Mouse (Mus musculus) adrenal gland, postnatal 4 days (tissue): ENCODE results near the gene Cort. TPM values are rescaled to one million over a fixed set of nuclear protein-coding genes. Genes with fewer than 3 reads are reported as not detected.
A peak's percentile ranks its signal among the peaks of the same experiment; 100 is the strongest.
"Not testable (repeated sequence)": the region's sequence is repeated elsewhere in the genome, so short reads cannot be mapped to it uniquely, and the experiment has no call there.

Experiments used
- DNase-seq, 2 experiments: peaks; one replicate each; pipeline ENCODE4 v3.0.0; 2021 to 2022; ENCODE audit warnings: low spot score in 2 of 2, mixed read lengths in 2 of 2
- long read RNA-seq, 2 experiments: library from polyadenylated mRNA; stranded (forward); transcript quantifications; one replicate each; pipeline ENCODE4 v2.0.0; 2021
- total RNA-seq, 2 experiments: library from RNA; stranded (reverse); gene quantifications; 2 replicates each; pipeline ENCODE4 v1.2.3; 2021

The Cort gene
- 1 to 10 TPM; 2.4 to 3.1 TPM for total RNA-seq
- long read RNA-seq, experiment 1 = 0 reads
- long read RNA-seq, experiment 2 = 0 reads

DNA sequence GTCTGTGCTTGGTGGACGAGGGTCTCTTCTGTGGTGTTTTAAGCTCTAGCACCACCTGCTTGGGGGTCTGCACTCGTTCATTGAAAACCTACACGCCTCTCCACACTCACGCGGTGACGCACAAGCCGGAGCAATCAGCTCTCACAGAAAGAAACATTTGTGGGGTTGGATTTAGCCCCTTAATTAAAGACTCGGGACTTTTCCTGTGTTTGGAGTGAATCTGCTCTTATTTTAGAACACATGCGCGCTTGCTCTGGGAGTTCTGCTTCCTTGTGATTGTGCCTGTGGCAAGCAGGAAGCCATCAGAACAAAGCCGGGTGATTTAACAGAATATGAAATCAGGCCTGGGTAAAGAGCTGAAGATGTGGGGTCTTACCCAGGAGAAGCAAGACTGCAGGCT, at the start of gene Cort:
Cort (minus strand) TSS at position 101 of the 400 bp plus-strand sequence.
- no peak for DNase-seq

DNA sequence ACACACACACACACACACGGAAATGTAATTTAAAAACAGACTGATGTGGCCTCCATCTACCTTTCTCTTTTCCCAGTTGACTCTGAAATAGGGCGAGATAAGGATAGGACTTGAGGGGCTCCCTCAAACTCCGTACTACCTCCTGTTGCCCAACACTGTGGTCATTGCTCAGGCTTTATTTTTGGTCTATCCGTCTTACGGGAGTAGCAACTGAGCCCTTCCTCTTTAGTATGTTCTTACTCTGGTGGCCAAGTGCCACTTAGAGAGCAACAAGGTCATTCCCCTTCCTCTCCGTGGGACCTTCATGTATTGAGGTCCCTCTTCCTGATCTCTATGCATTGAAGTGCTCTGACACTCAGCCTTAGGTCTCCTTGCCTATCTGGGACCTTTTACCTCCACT, 47.1 kb upstream of the Cort start:
- DNase-seq = no peak

DNA sequence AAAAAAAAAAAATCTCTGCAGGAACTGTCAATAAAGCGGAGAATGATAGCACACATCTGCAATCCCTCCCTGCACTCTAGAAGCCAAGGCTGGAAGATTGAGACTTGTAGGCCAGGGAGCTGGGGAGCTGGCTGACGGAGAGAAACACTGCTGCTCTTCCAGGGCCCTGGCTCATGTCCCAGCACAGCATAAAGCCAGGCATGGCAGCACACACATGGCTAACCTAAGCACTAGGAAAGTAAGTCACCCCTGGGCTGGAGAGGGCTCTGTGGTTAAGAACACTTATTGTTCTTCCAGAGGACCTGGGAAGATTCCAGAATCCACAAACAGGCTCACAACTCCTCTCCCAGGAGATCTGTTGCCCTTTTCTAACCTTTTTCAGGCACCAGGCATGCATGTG, 46.1 kb upstream of the Cort start:
- DNase-seq = no peak

DNA sequence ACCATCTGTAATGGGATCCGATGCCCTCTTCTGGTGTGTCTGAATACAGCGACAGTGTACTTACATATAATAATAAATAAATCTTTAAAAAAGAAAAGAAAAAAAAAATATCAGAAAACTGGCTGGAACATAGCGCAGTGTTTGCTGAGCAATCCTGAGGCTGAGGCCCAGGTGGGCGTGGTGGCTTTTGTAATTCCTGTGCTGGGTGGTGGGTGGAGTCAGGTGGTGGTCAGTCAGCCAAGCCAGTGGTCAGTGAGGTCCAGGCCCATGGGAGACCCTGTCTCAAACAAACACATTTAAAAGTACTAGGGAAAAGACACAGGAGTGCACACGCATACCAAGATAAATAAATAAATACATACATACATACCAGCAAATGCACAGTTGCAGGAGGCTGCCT, 45.5 kb upstream of the Cort start:
- no peak for DNase-seq

DNA sequence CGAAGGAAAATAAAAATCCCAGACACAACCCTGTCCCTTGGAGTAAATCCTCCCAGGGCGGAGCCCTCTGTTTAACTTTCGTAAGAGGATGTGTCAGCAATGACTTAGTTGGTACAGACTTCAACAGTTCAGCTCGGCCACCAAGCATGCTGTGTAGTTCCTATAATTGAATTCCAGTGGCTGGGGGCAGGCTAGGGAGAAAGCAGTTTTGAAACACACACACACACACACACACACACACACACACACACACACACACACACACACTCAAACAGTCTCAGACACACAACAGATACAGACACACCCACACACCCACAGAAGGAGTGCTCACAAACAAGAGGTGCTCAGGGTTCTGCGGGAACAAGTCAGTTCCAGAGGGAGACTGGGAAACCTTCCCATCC, 45.0 kb upstream of the Cort start:
- no peak for DNase-seq

DNA sequence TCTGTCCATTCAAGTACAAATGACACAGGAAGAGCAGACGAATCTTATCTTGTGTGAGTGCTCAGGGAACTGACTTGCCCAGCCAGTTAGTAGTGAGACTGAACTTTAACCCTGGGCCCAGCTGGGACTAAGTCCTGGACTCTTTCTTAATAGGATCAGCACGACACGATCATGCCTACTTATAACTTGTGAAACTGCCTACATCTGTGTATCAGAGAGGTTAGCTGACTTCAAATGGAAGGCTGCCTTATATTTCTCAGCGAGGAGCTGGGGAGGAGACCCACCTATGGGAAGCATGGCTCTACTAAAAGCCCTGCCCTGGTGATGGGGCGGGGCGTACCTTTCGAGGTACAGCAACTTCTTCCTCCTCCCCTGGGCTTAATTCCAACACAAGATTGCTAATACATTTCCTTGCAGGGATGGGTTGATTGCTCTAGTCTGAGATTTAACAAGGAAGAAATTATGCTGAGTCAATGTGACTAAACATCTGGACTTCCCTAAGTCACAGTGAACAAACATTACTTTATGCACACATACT, 43.9 kb upstream of the Cort start:
- DNase-seq = no peak

DNA sequence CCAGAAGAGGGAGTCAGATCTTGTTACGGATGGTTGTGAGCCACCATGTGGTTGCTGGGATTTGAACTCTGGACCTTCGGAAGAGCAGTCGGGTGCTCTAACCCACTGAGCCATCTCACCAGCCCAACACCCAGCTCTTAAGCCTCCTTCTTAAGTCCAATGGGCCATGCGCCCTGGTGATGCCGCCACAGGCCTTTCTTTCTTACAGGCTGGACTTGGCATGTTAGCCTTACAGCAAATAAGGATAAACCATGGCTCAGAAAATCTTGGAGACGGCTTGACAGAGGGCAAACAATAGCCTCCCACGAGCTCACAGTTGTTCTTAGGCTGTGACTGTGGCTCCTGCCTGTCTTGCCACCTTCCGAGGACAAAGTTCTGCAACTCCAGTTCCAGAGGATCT, 43.4 kb upstream of the Cort start:
- not testable (repeated sequence) for DNase-seq

DNA sequence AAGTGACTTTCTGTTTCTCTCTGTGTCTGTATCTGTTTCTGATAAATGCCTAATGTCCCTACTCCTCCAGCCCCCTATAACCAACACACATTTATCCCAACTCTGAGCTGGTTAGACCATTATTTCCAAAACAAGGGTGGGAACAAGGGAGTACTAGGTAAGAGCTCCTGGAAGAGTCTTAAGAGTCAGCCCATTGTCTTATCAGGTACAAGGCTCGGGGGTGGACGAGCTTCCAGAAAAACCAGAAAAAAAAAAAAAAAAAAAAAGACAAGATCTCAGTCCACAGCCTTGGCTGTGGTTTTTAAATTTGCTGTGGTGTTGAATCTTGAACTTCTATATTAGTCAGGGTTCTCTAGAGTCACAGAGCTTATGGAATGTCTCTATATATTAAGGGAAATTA, 41.5 kb upstream of the Cort start:
- no peak for DNase-seq

DNA sequence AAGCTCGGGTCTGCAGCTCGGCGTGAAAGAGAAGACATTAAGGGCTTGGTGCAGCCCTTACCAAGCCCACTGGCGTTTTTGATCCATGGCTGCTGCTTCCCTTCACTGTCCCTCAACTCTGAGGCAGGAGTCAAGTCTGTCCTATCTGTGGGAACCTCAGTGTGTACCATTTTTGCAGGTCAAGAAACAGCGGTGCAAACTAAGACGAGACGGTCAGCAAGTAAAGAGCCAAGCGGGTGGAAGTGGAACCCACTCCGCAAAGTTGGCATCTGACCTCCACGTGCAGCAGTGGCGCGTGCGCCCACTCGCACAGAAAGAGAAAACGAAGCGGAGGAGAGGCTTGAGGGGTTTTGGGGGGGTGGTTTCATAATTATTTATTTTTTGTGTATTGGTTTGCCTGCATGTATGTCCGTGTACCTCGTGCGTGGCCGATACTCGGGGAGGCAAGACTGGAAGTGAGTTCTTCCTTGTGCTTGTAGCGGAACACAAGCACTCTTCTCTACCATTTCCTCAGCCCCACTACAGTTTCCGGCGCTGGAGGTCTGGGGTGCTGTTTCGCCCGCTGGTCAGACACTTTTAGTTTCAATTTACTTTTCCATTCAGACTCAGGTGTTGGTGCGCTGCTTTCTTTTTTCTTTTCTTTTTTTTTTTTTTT, 40.5 kb upstream of the Cort start:
- no peak for DNase-seq

DNA sequence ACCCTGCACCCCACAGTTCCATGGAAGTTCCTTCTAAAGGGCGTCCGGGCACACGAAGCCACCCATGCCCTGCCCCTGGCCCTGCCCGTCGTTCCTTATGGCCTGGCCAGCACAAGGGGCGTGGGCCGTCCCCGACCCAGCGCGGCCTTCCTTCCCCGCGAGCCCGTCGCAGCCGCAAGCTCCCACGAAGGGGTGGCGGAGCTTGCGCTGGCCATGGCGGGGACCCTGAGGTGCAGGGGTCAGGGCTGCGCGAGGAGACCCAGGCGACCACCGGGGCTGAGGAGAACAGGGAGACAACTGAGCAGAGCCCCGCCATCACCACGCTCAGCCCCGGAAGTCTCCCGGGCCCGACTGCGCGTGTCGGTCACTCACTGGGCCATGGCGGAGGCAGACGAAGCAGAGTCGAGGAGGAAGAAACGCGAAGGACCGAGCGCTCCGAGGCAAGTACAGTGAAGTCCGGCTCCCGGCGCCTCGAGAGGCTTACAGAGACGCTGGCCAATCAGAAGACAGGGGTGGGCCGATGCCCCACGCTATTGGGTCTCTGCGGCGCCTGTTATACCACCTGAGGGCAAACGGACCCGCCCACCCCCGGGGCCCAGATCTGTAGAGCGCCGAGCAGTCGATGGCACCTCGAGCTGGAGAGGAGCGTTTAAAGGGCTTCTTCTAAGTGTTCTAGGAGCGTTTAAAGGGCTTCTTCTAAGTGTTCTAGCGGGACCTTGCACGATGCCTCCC, 39.8 kb upstream of the Cort start, which contains the start of gene Pgd:
Pgd (minus strand) TSS at position 557 of the 732 bp plus-strand sequence.
- DNase-seq = peak; percentile 88 to 91

DNA sequence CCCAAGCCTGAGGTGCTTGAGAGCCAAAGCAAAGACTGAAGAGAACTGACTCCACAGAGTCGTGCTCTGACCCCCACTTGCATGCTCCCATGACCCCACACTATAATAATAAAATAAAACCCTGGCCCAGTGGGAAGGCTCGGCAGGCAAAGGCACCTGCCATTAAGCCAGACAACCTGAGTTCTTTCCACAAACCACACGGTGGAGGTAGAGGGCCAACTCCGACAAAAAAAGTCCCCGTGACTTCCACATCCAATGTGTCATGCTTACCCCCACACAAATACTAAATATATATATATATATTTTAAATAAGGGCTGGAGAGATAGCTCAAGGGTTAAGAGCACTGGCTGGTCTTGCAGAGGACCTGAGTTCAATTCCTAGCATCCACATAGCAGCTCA, 37.6 kb upstream of the Cort start:
- no peak for DNase-seq

DNA sequence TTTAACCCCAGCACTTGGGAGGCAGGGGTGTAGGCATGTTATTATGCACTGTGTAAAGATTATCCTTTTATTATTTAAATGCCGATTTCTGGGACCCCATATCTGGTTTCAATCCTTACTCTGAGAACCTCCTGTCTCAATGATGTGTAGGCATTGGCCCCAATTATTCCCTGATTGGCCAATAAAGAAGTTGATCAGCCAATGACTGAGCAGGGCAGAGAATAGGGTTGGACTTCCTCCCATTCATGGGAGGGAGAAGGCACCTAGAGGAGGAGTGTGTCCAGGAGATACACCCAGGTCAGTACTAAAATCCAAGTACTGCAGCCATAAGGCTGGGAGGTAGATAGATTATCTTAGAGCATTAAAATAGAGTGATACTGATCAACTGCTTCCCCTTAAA, 36.6 kb upstream of the Cort start:
- no peak for DNase-seq

DNA sequence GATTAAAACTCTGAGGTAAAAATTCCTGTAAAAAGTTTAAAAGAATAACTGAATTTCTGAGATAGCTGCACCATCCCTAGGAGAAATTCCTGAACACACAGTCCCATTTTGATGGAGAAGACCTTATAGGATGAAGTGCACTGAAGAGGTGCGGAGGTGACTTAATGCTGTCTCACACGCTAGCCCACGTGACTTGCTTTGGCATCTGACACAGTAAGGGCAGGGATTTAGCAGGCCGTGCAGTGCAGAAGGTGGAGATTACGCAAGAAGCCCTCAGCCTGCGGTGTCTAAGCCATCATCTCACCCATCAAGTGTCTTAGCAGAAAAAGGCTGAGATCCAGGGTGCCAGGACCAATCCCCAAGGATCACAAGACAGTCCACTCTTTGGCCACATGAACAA, 34.6 kb upstream of the Cort start:
- no peak for DNase-seq

DNA sequence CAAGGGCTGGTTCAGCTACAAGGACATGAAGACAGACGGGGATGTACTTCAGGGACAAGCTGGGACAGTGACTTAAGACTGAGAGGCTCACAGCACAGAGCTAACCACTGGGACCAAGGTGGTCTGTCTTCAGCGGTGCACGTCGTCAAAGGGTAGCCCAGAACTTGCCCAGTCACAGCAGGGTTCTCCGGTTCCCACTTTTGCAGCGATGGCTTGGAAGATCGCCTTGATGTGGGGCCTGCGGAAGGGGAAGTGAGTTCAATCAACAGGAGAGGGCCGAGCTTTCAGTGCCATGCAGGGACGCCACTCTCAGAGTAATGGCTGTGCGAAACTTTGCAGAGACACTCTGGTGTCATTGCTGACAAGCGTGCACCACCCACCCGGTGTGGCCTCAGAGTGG, 33.3 kb upstream of the Cort start:
- DNase-seq = no peak

DNA sequence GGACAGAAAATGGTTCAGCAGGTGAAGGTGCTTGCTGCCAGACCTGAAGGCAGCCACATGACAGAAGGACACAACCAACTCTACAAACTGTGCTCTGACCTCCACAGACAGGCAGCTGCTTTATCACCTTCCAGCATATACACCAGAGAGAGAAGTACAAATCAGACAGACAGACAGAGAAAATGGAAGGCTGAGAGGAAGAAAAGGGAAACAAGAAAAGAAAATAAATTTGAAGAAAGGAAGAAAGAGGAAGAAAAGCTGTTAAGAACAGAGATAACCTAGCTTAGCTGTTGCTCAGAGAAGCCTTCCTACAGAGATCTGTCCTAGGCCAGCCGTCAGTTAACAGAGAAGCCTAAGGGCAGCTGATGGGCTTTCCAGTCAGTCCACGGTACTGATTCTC, 32.6 kb upstream of the Cort start:
- DNase-seq = no peak

DNA sequence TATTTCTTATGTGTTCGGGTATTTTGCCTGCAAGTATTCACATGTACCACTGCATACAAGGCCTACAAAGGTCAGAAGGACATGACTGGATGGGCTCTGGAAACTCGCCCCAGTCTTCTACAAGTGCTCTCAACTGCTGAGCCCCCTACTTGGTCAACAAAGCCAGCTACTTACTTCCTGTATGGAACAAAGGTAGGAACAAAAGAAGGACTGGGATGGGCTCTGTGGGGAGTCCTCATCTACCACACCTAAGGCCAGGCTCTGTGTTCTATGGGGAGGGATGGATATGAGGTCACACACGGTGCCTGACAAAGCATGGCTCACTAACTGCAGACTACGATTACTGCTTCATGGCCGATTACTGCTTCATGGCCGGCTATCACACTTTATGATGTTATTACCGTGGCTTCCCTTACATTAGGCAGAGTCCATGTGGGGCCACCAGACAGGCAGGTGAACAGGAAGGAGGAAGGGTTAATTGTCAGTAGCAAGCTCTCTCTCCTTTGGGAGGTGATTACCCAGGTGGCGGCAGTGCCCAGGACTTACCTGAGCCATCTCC, 30.9 kb upstream of the Cort start:
- no peak for DNase-seq

DNA sequence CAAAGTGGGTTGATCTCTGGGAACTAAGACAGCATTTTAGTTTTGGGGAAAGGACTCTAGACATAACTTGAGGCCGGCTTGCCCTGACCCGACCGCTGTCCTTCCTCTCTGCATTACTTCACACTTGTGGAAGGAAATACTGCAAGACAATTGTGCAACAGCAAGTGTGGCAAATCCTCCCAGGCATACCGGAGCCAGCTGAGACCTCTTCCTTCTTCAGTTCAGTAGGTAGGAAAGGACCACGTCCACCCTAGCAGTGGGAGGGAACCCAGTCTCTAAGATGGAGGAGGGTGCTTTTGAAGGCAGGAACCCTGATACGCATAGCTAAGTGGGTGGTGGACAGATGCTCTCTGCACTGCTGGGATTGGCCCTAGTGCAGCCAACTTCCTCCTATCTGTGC, 29.1 kb upstream of the Cort start:
- no peak for DNase-seq

DNA sequence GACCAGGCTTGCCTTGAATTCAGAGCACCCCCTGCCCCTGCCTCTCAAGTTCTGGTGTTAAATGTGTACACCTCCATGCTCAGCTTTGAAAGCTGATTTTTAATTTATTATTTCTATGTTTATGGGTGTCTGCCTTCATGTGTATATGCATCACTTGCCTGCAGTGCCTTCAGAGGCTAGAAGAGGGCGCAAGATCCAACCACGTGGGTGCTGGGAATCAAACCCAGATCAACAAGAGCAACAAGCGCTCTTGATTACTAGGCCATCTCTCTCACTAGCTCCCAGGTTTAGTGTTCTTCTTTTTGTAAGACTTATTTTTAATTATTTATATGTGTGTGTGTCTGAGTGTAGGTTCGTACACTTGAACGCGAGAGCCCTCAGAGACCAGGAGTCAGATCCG, 28.3 kb upstream of the Cort start:
- no peak for DNase-seq

DNA sequence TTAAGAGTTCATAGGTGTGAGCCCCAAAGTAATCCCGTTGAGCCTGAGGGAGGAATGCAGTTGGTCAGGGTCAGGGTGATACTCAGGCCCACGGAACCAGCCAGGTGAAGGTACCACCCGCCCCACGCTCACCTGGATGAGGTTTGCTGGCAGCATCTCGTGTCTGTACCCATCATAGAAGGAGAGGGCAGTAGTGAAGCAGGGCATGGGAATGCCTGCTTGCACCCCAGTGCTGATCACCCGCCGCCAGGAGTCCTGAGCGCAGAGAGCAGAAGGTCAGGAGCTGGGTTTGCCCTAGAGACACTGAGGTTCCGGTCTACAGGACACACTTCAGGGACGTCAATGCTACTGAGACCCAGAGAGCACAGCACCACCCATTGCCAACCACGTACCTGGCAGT, 24.2 kb upstream of the Cort start:
- no peak for DNase-seq

DNA sequence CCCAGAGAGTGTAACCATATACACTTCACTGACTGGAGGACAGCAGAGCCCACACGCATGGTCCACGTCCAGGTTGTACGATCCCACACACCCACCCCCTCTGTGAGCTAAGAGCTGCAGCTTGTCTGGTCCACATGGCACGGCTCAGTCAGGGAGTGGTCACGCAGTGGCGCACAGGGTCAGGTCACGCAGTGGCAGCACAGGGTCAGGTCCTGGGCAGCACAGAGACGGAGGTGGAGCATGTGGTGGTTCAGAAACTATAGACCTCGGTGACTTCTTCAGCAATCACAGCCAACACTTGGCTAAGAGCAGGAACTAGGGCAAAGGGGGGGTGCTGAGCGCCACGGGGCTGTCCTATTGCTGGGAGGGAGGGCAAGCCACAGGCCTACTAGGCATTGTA, 23.7 kb upstream of the Cort start:
- no peak for DNase-seq

DNA sequence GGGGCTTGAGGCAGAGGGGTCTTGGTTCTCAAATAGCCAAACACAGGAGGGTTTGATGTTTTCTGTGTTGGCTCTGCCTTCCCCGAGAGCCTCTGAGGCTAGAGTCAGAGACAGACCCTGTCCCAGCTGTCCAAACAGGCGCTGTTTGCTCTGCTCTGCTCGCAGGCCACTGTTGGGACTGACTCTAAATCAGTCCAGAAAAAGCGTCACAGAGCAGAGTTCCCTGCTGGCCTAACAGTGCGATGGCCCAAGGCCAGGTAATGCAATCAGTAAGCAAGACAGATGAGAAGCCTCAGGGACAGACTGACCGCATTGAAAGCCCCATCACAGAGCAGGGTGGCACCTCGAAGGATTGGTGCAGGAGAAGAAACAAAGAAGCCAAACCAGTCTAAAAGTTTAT, 23.0 kb upstream of the Cort start:
- peak in 1 of 2 experiments; percentile 47 for DNase-seq

DNA sequence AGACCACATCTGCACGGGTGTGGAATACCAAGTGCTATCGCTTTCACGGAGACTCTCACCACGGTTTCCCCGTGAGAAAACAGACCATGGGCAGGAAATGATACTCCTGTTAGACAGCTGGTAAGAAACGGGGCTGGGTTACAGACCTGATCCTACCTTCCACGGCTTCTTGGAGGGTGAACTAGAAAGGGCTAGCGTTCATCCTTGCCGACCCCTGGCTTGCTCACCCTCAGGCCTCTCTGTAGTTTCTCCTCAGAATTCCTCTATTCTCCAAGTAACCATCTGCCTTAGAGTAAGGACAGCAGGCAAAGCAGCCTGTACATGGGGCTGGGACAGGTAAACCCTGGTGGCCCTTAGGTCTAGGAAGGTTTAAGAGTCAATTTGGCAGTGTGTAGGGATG, 22.6 kb upstream of the Cort start:
- no peak for DNase-seq
